Mouse (Mus musculus) intestine, embryonic 15.5 days (tissue): ENCODE results near the gene 2310034G01Rik. TPM values are rescaled to one million over a fixed set of nuclear protein-coding genes. Genes with fewer than 3 reads are reported as not detected.
A peak's percentile ranks its signal among the peaks of the same experiment; 100 is the strongest.

Experiments used
- ATAC-seq: fragments of 200-750 bp; cut with Nextera tagmentation; 2 replicates; pipeline ENCODE4 v1.8.0; 2017; ENCODE audit warnings: moderate TSS enrichment, moderate library complexity
- H3K27ac ChIP-seq: fragments of 300-500 bp; sonication (generic); 2 replicates; pipeline ENCODE4 v1.5.1; 2015; ENCODE audit warnings: mild to moderate bottlenecking, inconsistent platforms
- H3K27me3 ChIP-seq: fragments of 300-500 bp; sonication (generic); replicated peaks from 2 replicates; pipeline ENCODE4 v1.6.1; 2015; ENCODE audit warnings: inconsistent platforms
- H3K36me3 ChIP-seq: fragments of 300-500 bp; sonication (generic); 2 replicates; pipeline ENCODE4 v1.6.1; 2015; ENCODE audit warnings: inconsistent platforms
- H3K4me1 ChIP-seq: fragments of 300-500 bp; sonication (generic); replicated peaks from 2 replicates; pipeline ENCODE4 v1.6.1; 2015; ENCODE audit warnings: inconsistent platforms
- H3K4me2 ChIP-seq: fragments of 300-500 bp; sonication (generic); replicated peaks from 2 replicates; pipeline ENCODE4 v1.6.1; 2015; ENCODE audit warnings: mild to moderate bottlenecking, inconsistent platforms
- H3K4me3 ChIP-seq: fragments of 300-500 bp; sonication (generic); replicated peaks from 2 replicates; pipeline ENCODE4 v1.5.1; 2015; ENCODE audit warnings: inconsistent platforms
- H3K9ac ChIP-seq: fragments of 300-500 bp; sonication (generic); 2 replicates; pipeline ENCODE4 v1.6.1; 2015; ENCODE audit warnings: inconsistent platforms
- H3K9me3 ChIP-seq: fragments of 300-500 bp; sonication (generic); 2 replicates; pipeline ENCODE4 v1.6.1; 2016; ENCODE audit warnings: inconsistent platforms
- WGBS: fragments of 180-500 bp; shearing (Covaris S2); methylation state at CpG from one replicate; pipeline ENCODE4 v1.1.7; 2015; 5-methylcytosine and 5-hydroxymethylcytosine counted together
- microRNA counts: library from miRNA; unstranded; fragments of <30 nt; microRNA quantifications from one replicate; lab custom pipeline; 2016
- polyA plus RNA-seq: library from polyadenylated mRNA; unstranded; fragments of >200 nt; fragmentation: Nextera tagmentation; extraction: Ambion mirVana; gene quantifications from 2 replicates; pipeline ENCODE4 v1.2.1, GENCODE M21; 2015

2310034G01Rik gene
- polyA plus RNA-seq, 1 experiment from 2014 or later, result 1.7 TPM

DNA sequence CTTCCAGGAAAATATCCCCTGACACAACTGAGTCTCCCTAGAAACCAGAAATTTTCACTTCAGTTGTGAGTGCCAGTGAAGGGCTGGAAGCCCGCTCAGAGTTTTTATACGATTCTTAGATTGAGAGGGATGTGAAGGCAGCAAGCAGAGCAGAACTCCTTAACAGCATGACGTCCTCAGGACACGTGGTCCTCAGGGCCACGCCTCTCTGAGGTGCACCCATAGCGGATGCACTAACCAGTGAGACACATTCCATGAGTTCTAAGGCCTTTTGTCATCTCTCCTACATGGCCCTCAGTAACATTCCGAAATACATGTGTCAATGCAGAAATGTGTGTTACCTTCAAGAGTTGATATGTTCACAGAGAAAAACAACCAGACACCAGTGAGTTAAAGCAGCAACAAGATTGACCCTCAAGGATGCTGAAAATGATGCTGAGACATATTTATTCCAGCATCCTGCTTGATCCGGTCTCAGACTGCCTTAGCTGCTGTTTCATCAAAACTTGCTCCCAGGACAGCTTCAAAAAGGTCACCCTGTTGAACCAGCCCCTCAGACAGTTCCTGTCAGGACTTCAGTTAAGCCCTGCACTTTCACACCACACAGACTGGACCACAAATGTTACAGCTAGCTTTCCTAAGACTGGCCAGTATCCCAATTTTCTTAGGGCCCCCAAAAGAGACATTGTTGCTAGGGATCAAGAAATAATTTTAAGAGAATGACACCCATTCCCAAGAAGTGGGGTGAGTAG is 49.6 kb downstream of the 2310034G01Rik start:
- 36% methylated on average over 8 of the region's 8 CpGs for WGBS
- Histone ChIP-seq H3K36me3 (no peaks in the 10 kb centered on the region), H3K27me3 (no peaks in the 10 kb centered on the region), H3K4me2 (no peak overlapping the region), H3K4me3 (no peak overlapping the region), H3K9ac (no peak overlapping the region), H3K4me1 (peaks cover 10% of the 10 kb centered on the region; the same call in 1 of the 2 replicates), H3K27ac (no peak overlapping the region), H3K9me3 (no peaks in the 10 kb centered on the region)
- no peak for ATAC-seq

MicroRNAs within 50 kb of the gene (microRNA counts, 519-probe panel; counts per million panel counts)
- microRNA mmu-miR-146b (lab: Ali Mortazavi, UCI), result 2,630 counts per million, percentile 69 among the panel's probes with 10 or more counts

Other genes with a start within 250 kb of the 2310034G01Rik start
- not detected in 2 replicates for gene Elovl3, start 218.4 kb downstream of the 2310034G01Rik start, polyA plus RNA-seq
- not detected in 2 replicates for gene Pitx3, start 202.0 kb downstream of the 2310034G01Rik start, polyA plus RNA-seq
- 49.6 and 50.0 TPM in 2 replicates for gene Gbf1, start 197.8 kb downstream of the 2310034G01Rik start, polyA plus RNA-seq
- 10.0 and 10.3 TPM in 2 replicates for gene Nfkb2, start 46.0 kb downstream of the 2310034G01Rik start, polyA plus RNA-seq
- gene Psd, start 23.1 kb downstream of the 2310034G01Rik start, polyA plus RNA-seq, result 34.8 and 36.2 TPM in 2 replicates
- gene Fbxl15, start 22.1 kb downstream of the 2310034G01Rik start, polyA plus RNA-seq, result 15.6 and 16.7 TPM in 2 replicates
- gene Cuedc2, start 11.6 kb downstream of the 2310034G01Rik start, polyA plus RNA-seq, result 126 and 138 TPM in 2 replicates
- gene Mfsd13a, start 9.2 kb downstream of the 2310034G01Rik start, polyA plus RNA-seq, result 13.5 and 14.2 TPM in 2 replicates
- 114 and 118 TPM in 2 replicates for gene Actr1a, start 45.4 kb upstream of the 2310034G01Rik start, polyA plus RNA-seq
- gene Sufu, start 46.6 kb upstream of the 2310034G01Rik start, polyA plus RNA-seq, result 20.7 and 21.4 TPM in 2 replicates
- gene Trim8, start 151.4 kb upstream of the 2310034G01Rik start, polyA plus RNA-seq, result 16.4 and 17.3 TPM in 2 replicates
- 69.9 and 72.4 TPM in 2 replicates for gene Arl3, start 222.9 kb upstream of the 2310034G01Rik start, polyA plus RNA-seq
- gene Sfxn2, start 223.1 kb upstream of the 2310034G01Rik start, polyA plus RNA-seq, result 18.2 and 20.5 TPM in 2 replicates
- gene Wbp1l, start 248.8 kb upstream of the 2310034G01Rik start, polyA plus RNA-seq, result 39.5 and 40.7 TPM in 2 replicates